Mouse (Mus musculus): ENCODE measurements around the gene Derl3. TPM values are rescaled to one million over a fixed set of nuclear protein-coding genes. Genes with fewer than 3 reads are reported as not detected.

Derl3 gene
- polyA plus RNA-seq, 1 experiment from 2014 or later = 2.7 TPM

- no peaks in the 10 kb centered on the region for H3K9me3 ChIP-seq
- WGBS = 94% methylated on average over 1 of the region's 1 CpGs
- peaks cover 21% of the 10 kb centered on the region for H3K4me1 ChIP-seq
- H3K4me2 ChIP-seq = no peak overlapping the region
- no peak for ATAC-seq (ENCODE audit: insufficient number of reproducible peaks, low FRiP score, low TSS enrichment, low read depth)
- H3K27me3 ChIP-seq = no peaks in the 10 kb centered on the region
- H3K36me3 ChIP-seq = peaks cover 61% of the 10 kb centered on the region
- H3K27ac ChIP-seq = no peak overlapping the region
- no peak overlapping the region for H3K9ac ChIP-seq
- H3K4me3 ChIP-seq = no peak overlapping the region
These were observed 3.0 kb downstream of the Derl3 start for GRCm38 (mm10) chr10:75896208-75896607.

- WGBS = 39% methylated on average over 6 of the region's 6 CpGs
- Histone ChIP-seq H3K27ac (no peak overlapping the region), H3K4me2 (no peak overlapping the region), H3K9ac (no peak overlapping the region), H3K4me3 (no peak overlapping the region), H3K4me1 (peaks cover 21% of the 10 kb centered on the region), H3K36me3 (peaks cover 73% of the 10 kb centered on the region), H3K9me3 (no peaks in the 10 kb centered on the region), H3K27me3 (no peaks in the 10 kb centered on the region)
- no peak for ATAC-seq (ENCODE audit: insufficient number of reproducible peaks, low FRiP score, low TSS enrichment, low read depth)
These were observed 4.2 kb downstream of the Derl3 start for GRCm38 (mm10) chr10:75897373-75897772.

- 78% methylated on average over 6 of the region's 6 CpGs for WGBS
- Histone ChIP-seq H3K9ac (no peak overlapping the region), H3K27me3 (no peaks in the 10 kb centered on the region), H3K9me3 (no peaks in the 10 kb centered on the region), H3K36me3 (peaks cover 80% of the 10 kb centered on the region), H3K4me1 (peaks cover 17% of the 10 kb centered on the region), H3K27ac (no peak overlapping the region), H3K4me3 (no peak overlapping the region), H3K4me2 (no peak overlapping the region)
- no peak for ATAC-seq (ENCODE audit: insufficient number of reproducible peaks, low FRiP score, low TSS enrichment, low read depth)
These were observed 4.9 kb downstream of the Derl3 start for GRCm38 (mm10) chr10:75898039-75898564.

GRCm38 (mm10) chr10:75898846-75899245, 5.6 kb downstream of the Derl3 start:
- WGBS = 67% methylated on average over 3 of the region's 3 CpGs
- Histone ChIP-seq H3K9ac (no peak overlapping the region), H3K4me2 (no peak overlapping the region), H3K27me3 (no peaks in the 10 kb centered on the region), H3K4me3 (no peak overlapping the region), H3K9me3 (no peaks in the 10 kb centered on the region), H3K36me3 (peaks cover 88% of the 10 kb centered on the region), H3K4me1 (0 out of 2 replicates have a peak, but pooled peaks cover 10% of the 10 kb centered on the region), H3K27ac (no peak overlapping the region)
- 0 out of 2 replicates have a peak, but pooled peaks have one; percentile 62 for ATAC-seq (ENCODE audit: insufficient number of reproducible peaks, low FRiP score, low TSS enrichment, low read depth)

- no peak overlapping the region for H3K4me2 ChIP-seq
- H3K27ac ChIP-seq = no peak overlapping the region
- H3K4me3 ChIP-seq = no peak overlapping the region
- ATAC-seq (ENCODE audit: insufficient number of reproducible peaks, low FRiP score, low TSS enrichment, low read depth) = no peak
- no peaks in the 10 kb centered on the region for H3K4me1 ChIP-seq
- no peaks in the 10 kb centered on the region for H3K27me3 ChIP-seq
- H3K9ac ChIP-seq = no peak overlapping the region
- H3K36me3 ChIP-seq = peaks cover 87% of the 10 kb centered on the region
- 94% methylated on average over 5 of the region's 5 CpGs for WGBS
- no peaks in the 10 kb centered on the region for H3K9me3 ChIP-seq
These were observed 11.2 kb downstream of the Derl3 start for GRCm38 (mm10) chr10:75904391-75904790.

- Histone ChIP-seq H3K4me3 (no peak overlapping the region), H3K4me1 (no peaks in the 10 kb centered on the region), H3K9ac (no peak overlapping the region), H3K27me3 (no peaks in the 10 kb centered on the region), H3K4me2 (no peak overlapping the region), H3K9me3 (no peaks in the 10 kb centered on the region), H3K36me3 (peaks cover 90% of the 10 kb centered on the region), H3K27ac (no peak overlapping the region)
- WGBS = 91% methylated on average over 4 of the region's 4 CpGs
- no peak for ATAC-seq (ENCODE audit: insufficient number of reproducible peaks, low FRiP score, low TSS enrichment, low read depth)
These were observed 13.7 kb downstream of the Derl3 start for GRCm38 (mm10) chr10:75906882-75907281.

GRCm38 (mm10) chr10:75910698-75911097, 17.5 kb downstream of the Derl3 start:
- Histone ChIP-seq H3K4me2 (no peak overlapping the region), H3K27ac (no peak overlapping the region), H3K36me3 (peaks cover 77% of the 10 kb centered on the region), H3K4me1 (peaks cover 6% of the 10 kb centered on the region), H3K27me3 (no peaks in the 10 kb centered on the region), H3K9me3 (no peaks in the 10 kb centered on the region), H3K4me3 (no peak overlapping the region), H3K9ac (no peak overlapping the region)
- no peak for ATAC-seq (ENCODE audit: insufficient number of reproducible peaks, low FRiP score, low TSS enrichment, low read depth)
- 81% methylated on average over 2 of the region's 2 CpGs for WGBS

GRCm38 (mm10) chr10:75913013-75913589, 19.9 kb downstream of the Derl3 start:
- Histone ChIP-seq H3K9me3 (no peaks in the 10 kb centered on the region), H3K9ac (no peak overlapping the region), H3K4me3 (no peak overlapping the region), H3K4me1 (peaks cover 28% of the 10 kb centered on the region), H3K4me2 (no peak overlapping the region), H3K36me3 (peaks cover 72% of the 10 kb centered on the region), H3K27me3 (no peaks in the 10 kb centered on the region), H3K27ac (peak overlapping the region; percentile 38; the same call in 1 of the 2 replicates)
- WGBS = 55% methylated on average over 6 of the region's 6 CpGs
- peak; percentile 35; the same call in 1 of the 2 replicates for ATAC-seq (ENCODE audit: insufficient number of reproducible peaks, low FRiP score, low TSS enrichment, low read depth)

- Histone ChIP-seq H3K4me2 (no peak overlapping the region), H3K9me3 (no peaks in the 10 kb centered on the region), H3K36me3 (peaks cover 61% of the 10 kb centered on the region), H3K4me1 (peaks cover 51% of the 10 kb centered on the region), H3K4me3 (no peak overlapping the region), H3K27me3 (no peaks in the 10 kb centered on the region), H3K27ac (no peak overlapping the region), H3K9ac (no peak overlapping the region)
- ATAC-seq (ENCODE audit: insufficient number of reproducible peaks, low FRiP score, low TSS enrichment, low read depth) = no peak
- 58% methylated on average over 7 of the region's 7 CpGs for WGBS
These were observed 22.3 kb downstream of the Derl3 start for GRCm38 (mm10) chr10:75915557-75915956.

GRCm38 (mm10) chr10:75916840-75917239, 23.6 kb downstream of the Derl3 start:
- Histone ChIP-seq H3K9ac (no peak overlapping the region), H3K4me2 (no peak overlapping the region), H3K36me3 (peaks cover 50% of the 10 kb centered on the region), H3K9me3 (no peaks in the 10 kb centered on the region), H3K27me3 (no peaks in the 10 kb centered on the region), H3K27ac (0 out of 2 replicates have a peak overlapping the region, but pooled peaks have one; percentile 22), H3K4me3 (no peak overlapping the region), H3K4me1 (peaks cover 53% of the 10 kb centered on the region)
- WGBS = 32% methylated on average over 8 of the region's 8 CpGs
- ATAC-seq (ENCODE audit: insufficient number of reproducible peaks, low FRiP score, low TSS enrichment, low read depth) = no peak

- Histone ChIP-seq H3K36me3 (peaks cover 46% of the 10 kb centered on the region), H3K4me3 (no peak overlapping the region), H3K9ac (no peak overlapping the region), H3K4me2 (no peak overlapping the region), H3K4me1 (peaks cover 55% of the 10 kb centered on the region), H3K27me3 (no peaks in the 10 kb centered on the region), H3K9me3 (no peaks in the 10 kb centered on the region), H3K27ac (no peak overlapping the region)
- ATAC-seq (ENCODE audit: insufficient number of reproducible peaks, low FRiP score, low TSS enrichment, low read depth) = no peak
- 81% methylated on average over 5 of the region's 5 CpGs for WGBS
These were observed 25.8 kb downstream of the Derl3 start for GRCm38 (mm10) chr10:75919026-75919425.

GRCm38 (mm10) chr10:75921026-75921725, 28.0 kb downstream of the Derl3 start, which contains the start of gene Smarcb1:
TSS of gene Smarcb1 (minus strand) at chr10:75921617.
- Histone ChIP-seq H3K9me3 (no peaks in the 10 kb centered on the region), H3K27ac (peak within 1 kb of the TSS; percentile 95), H3K4me1 (peaks cover 51% of the 10 kb centered on the region), H3K4me2 (peak within 1 kb of the TSS; percentile 78), H3K27me3 (no peaks in the 10 kb centered on the region), H3K4me3 (peak within 1 kb of the TSS; percentile 79), H3K36me3 (peaks cover 52% of the 10 kb centered on the region), H3K9ac (peak within 1 kb of the TSS; percentile 90)
- ATAC-seq (ENCODE audit: insufficient number of reproducible peaks, low FRiP score, low TSS enrichment, low read depth) = peak; percentile 81
- under 1% methylated on average over 72 of the region's 76 CpGs for WGBS
